Mouse (Mus musculus): ENCODE data around the gene Zfp91. TPM values are rescaled to one million over a fixed set of nuclear protein-coding genes. Genes with fewer than 3 reads are reported as not detected.

The Zfp91 gene
- 15.3 TPM in 2 replicates for polyA plus RNA-seq (2015; fragmentation: Nextera tagmentation; extraction: Ambion mirVana)

GRCm38 (mm10) chr19:12795511-12796327, at the start of gene Zfp91, which contains the start of gene Lpxn:
Gene Zfp91 (minus strand): TSS chr19:12796126.
Gene Lpxn (plus strand): TSS chr19:12796193.
- H3K27me3 ChIP-seq (ENCODE audit: insufficient read depth, low read length): no peaks in the 10 kb centered on the region
- 0 out of 2 replicates have a peak, but pooled peaks cover 2% of the 10 kb centered on the region for H3K4me1 ChIP-seq (replicated peaks; ENCODE audit: insufficient read depth, low read length)
- under 1% methylated on average over 62 of the region's 76 CpGs for WGBS

GRCm38 (mm10) chr19:12838507-12838906, 42.6 kb upstream of the Zfp91 start:
- no peak for TF ChIP-seq CTCF (IDR thresholded peaks at IDR 0.05; ENCODE audit: low read depth)
- WGBS: 85% methylated on average over 1 of the region's 1 CpGs

More at GRCm38 (mm10) chr19:12795511-12796327, at the start of gene Zfp91, which contains the start of gene Lpxn:
- Histone ChIP-seq H3K27ac (peak within 1 kb of the TSS; percentile 100), H3K4me2 (ENCODE audit: low read length) (peak within 1 kb of the TSS; percentile 71), H3K4me3 (replicated peaks; ENCODE audit: low read depth, low read length) (peak within 1 kb of the TSS; percentile 99), H3K9me3 (replicated peaks; ENCODE audit: low read length) (no peaks in the 10 kb centered on the region), H3K9ac (ENCODE audit: low read depth, low read length) (peak within 1 kb of the TSS; percentile 100), H3K36me3 (ENCODE audit: insufficient read depth, low read length) (no peaks in the 10 kb centered on the region)
- peak; percentile 16; the same call in 1 of the 2 replicates for TF ChIP-seq CTCF (IDR thresholded peaks at IDR 0.05; ENCODE audit: low read depth)
- peak; percentile 100 for DNase-seq (ENCODE audit: low spot score)
- ATAC-seq (replicated peaks; ENCODE audit: low FRiP score, low read depth): peak; percentile 96

DNA sequence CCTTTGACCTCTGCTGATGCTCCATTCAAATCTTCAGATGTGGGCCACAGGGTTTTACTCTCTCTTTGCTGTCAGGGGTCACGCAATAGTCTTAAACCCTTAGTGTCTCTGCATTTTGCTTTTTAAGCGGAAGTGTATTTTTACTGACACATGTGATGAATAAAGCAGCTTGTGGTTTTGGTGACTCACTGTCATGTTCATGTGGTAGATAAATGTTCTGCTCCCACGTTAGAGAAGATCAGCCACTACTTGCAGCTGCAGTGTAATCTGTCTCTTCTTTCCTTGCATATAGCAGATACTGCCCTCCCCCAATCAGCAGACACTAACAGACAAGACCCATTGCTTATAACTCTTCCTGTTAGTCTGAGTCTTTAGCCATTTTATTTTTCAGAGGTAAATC, 37.7 kb upstream of the Zfp91 start:
- H3K9me3 ChIP-seq (replicated peaks; ENCODE audit: low read length): no peaks in the 10 kb centered on the region
- no peak overlapping the region for H3K4me2 ChIP-seq (ENCODE audit: low read length)
- no peak overlapping the region for H3K9ac ChIP-seq (ENCODE audit: low read depth, low read length)
- no peak overlapping the region for H3K4me3 ChIP-seq (replicated peaks; ENCODE audit: low read depth, low read length)
- no peak for TF ChIP-seq CTCF (IDR thresholded peaks at IDR 0.05; ENCODE audit: low read depth)
- WGBS: 74% methylated on average over 3 of the region's 3 CpGs
- DNase-seq (ENCODE audit: low spot score) (no peak), ATAC-seq (replicated peaks; ENCODE audit: low FRiP score, low read depth) (no peak)
- H3K27ac ChIP-seq: no peak overlapping the region
- no peaks in the 10 kb centered on the region for H3K4me1 ChIP-seq (replicated peaks; ENCODE audit: insufficient read depth, low read length)
- no peaks in the 10 kb centered on the region for H3K36me3 ChIP-seq (ENCODE audit: insufficient read depth, low read length)
- H3K27me3 ChIP-seq (ENCODE audit: insufficient read depth, low read length): no peaks in the 10 kb centered on the region

More at GRCm38 (mm10) chr19:12838507-12838906, 42.6 kb upstream of the Zfp91 start:
- no peaks in the 10 kb centered on the region for H3K36me3 ChIP-seq (ENCODE audit: insufficient read depth, low read length)
- ATAC-seq (replicated peaks; ENCODE audit: low FRiP score, low read depth): no peak
- no peak for DNase-seq (ENCODE audit: low spot score)
- H3K4me1 ChIP-seq (replicated peaks; ENCODE audit: insufficient read depth, low read length): no peaks in the 10 kb centered on the region
- no peak overlapping the region for H3K27ac ChIP-seq
- H3K27me3 ChIP-seq (ENCODE audit: insufficient read depth, low read length): no peaks in the 10 kb centered on the region
- H3K4me3 ChIP-seq (replicated peaks; ENCODE audit: low read depth, low read length): no peak overlapping the region
- no peak overlapping the region for H3K9ac ChIP-seq (ENCODE audit: low read depth, low read length)
- no peak overlapping the region for H3K4me2 ChIP-seq (ENCODE audit: low read length)
- H3K9me3 ChIP-seq (replicated peaks; ENCODE audit: low read length): no peaks in the 10 kb centered on the region

DNA sequence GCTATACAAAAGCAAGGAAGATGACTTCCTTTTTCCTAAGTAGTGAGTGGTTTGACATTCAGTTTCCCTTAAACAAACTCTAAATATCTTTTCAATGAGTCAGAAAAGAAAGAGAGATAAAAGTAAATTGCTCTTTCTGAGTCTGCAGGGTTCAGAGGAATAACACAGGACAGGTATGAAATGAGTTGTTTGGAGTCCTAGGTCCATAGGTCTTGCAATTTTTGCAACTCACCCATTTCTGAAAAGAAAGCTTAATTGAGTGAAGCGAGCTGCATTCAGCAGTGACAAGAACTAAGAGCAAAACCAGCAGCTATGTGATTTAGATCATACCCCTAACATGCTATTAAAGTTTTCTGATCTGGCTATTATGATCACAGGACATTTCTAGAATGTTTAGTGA, 35.6 kb upstream of the Zfp91 start:
- WGBS: 71% methylated on average over 1 of the region's 1 CpGs
- ATAC-seq (replicated peaks; ENCODE audit: low FRiP score, low read depth): no peak; the same call in 1 of the 2 replicates
- Histone ChIP-seq H3K27me3 (ENCODE audit: insufficient read depth, low read length) (no peaks in the 10 kb centered on the region), H3K9me3 (replicated peaks; ENCODE audit: low read length) (no peaks in the 10 kb centered on the region), H3K4me2 (ENCODE audit: low read length) (no peak overlapping the region), H3K9ac (ENCODE audit: low read depth, low read length) (no peak overlapping the region), H3K4me3 (replicated peaks; ENCODE audit: low read depth, low read length) (no peak overlapping the region), H3K36me3 (ENCODE audit: insufficient read depth, low read length) (no peaks in the 10 kb centered on the region), H3K4me1 (replicated peaks; ENCODE audit: insufficient read depth, low read length) (no peaks in the 10 kb centered on the region), H3K27ac (no peak overlapping the region)
- TF ChIP-seq CTCF (IDR thresholded peaks at IDR 0.05; ENCODE audit: low read depth): no peak
- DNase-seq (ENCODE audit: low spot score): peak; percentile 6

DNA sequence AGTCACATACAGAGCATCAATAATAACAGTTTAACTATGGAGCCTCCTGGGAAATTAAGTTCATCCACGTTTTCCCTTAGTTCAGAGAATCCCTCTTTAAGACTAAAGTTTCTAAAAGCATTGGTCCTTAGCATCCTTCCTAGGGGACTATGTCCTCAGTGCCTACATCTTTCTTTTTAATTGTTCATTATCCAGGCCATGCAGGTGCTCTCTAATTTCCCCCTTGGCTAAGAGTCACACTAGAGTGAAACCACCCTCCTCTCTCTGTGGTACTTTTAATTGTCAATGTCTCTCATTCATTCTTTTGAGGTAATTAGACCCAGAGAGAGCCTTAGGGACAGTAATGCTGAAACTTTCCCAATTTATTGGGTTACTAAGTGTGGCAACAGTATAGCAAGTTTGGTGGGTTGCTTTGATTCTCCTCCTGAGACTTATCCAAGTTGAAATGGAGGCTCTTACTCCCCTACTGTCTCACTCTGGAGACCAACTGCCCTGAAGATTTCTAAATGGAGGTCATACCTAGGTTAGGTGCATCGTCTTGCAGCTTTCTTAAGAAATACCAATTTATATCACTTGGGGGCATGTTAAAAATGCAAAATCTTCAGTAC, 35.0 kb upstream of the Zfp91 start:
- Histone ChIP-seq H3K27ac (0 out of 2 replicates have a peak overlapping the region, but pooled peaks have one; percentile 25), H3K4me2 (ENCODE audit: low read length) (no peak overlapping the region), H3K9me3 (replicated peaks; ENCODE audit: low read length) (no peaks in the 10 kb centered on the region), H3K36me3 (ENCODE audit: insufficient read depth, low read length) (no peaks in the 10 kb centered on the region), H3K4me3 (replicated peaks; ENCODE audit: low read depth, low read length) (no peak overlapping the region), H3K9ac (ENCODE audit: low read depth, low read length) (no peak overlapping the region), H3K4me1 (replicated peaks; ENCODE audit: insufficient read depth, low read length) (no peaks in the 10 kb centered on the region), H3K27me3 (ENCODE audit: insufficient read depth, low read length) (no peaks in the 10 kb centered on the region)
- 59% methylated on average over 2 of the region's 2 CpGs for WGBS
- no peak for ATAC-seq (replicated peaks; ENCODE audit: low FRiP score, low read depth)
- TF ChIP-seq CTCF (IDR thresholded peaks at IDR 0.05; ENCODE audit: low read depth): no peak
- no peak for DNase-seq (ENCODE audit: low spot score)

DNA sequence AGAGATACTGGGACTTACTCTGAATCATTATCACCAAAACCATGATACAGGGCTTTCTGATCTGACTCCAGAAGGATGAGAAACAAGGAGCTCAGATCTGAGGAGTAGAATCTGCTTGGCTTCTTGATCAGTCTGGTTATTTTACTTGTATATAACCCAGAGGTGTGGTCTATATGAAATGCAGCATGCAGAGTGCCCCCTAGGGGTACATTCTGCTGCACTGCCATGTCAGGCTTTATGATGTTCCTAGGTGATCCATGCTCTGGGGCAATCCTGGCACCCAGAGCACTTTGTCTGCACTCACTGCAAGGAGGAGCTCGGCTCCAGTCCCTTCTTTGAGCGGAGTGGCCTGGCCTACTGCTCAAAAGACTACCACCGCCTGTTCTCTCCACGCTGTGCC, 28.6 kb upstream of the Zfp91 start:
- TF ChIP-seq CTCF (IDR thresholded peaks at IDR 0.05; ENCODE audit: low read depth): peak; percentile 19; the same call in 1 of the 2 replicates
- H3K4me3 ChIP-seq (replicated peaks; ENCODE audit: low read depth, low read length): no peak overlapping the region
- WGBS: 77% methylated on average over 4 of the region's 4 CpGs
- no peaks in the 10 kb centered on the region for H3K36me3 ChIP-seq (ENCODE audit: insufficient read depth, low read length)
- no peaks in the 10 kb centered on the region for H3K27me3 ChIP-seq (ENCODE audit: insufficient read depth, low read length)
- H3K4me1 ChIP-seq (replicated peaks; ENCODE audit: insufficient read depth, low read length): no peaks in the 10 kb centered on the region
- no peak overlapping the region for H3K4me2 ChIP-seq (ENCODE audit: low read length)
- no peaks in the 10 kb centered on the region for H3K9me3 ChIP-seq (replicated peaks; ENCODE audit: low read length)
- H3K27ac ChIP-seq: no peak overlapping the region
- no peak for ATAC-seq (replicated peaks; ENCODE audit: low FRiP score, low read depth)
- DNase-seq (ENCODE audit: low spot score): no peak
- H3K9ac ChIP-seq (ENCODE audit: low read depth, low read length): no peak overlapping the region

Data from kidney, postnatal 0 days (tissue).